Mouse (Mus musculus): ENCODE data around the gene A1cf.

Gene A1cf

GRCm38 (mm10) chr19:31950793-31951489 lies 82.4 kb downstream of the A1cf start:
- DNase-seq (ENCODE audit: low read depth, low spot score), result no peak

GRCm38 (mm10) chr19:31953799-31954198 lies 85.2 kb downstream of the A1cf start:
- no peak for DNase-seq (ENCODE audit: low read depth, low spot score)

GRCm38 (mm10) chr19:31954267-31954666 lies 85.7 kb downstream of the A1cf start:
- no peak for DNase-seq (ENCODE audit: low read depth, low spot score)

GRCm38 (mm10) chr19:31954696-31955095 lies 86.1 kb downstream of the A1cf start:
- no peak for DNase-seq (ENCODE audit: low read depth, low spot score)

- no peak for DNase-seq (ENCODE audit: low read depth, low spot score)
Observed at GRCm38 (mm10) chr19:31956359-31956758, 87.8 kb downstream of the A1cf start.

- no peak for DNase-seq (ENCODE audit: low read depth, low spot score)
Observed at GRCm38 (mm10) chr19:31960434-31960833, 91.9 kb downstream of the A1cf start.

- no peak for DNase-seq (ENCODE audit: low read depth, low spot score)
Observed at GRCm38 (mm10) chr19:31963147-31963546, 94.6 kb downstream of the A1cf start.

- peak; percentile 4 for DNase-seq (ENCODE audit: low read depth, low spot score)
Observed at GRCm38 (mm10) chr19:31967933-31968532, 99.5 kb downstream of the A1cf start.

- DNase-seq (ENCODE audit: low read depth, low spot score), result no peak
Observed at GRCm38 (mm10) chr19:31971405-31971804, 102.8 kb downstream of the A1cf start.

- DNase-seq (ENCODE audit: low read depth, low spot score), result peak; percentile 42
Observed at GRCm38 (mm10) chr19:31971998-31972397, 103.4 kb downstream of the A1cf start.

GRCm38 (mm10) chr19:31975882-31976281 lies 107.3 kb downstream of the A1cf start:
- DNase-seq (ENCODE audit: low read depth, low spot score), result no peak

GRCm38 (mm10) chr19:31991057-31991456 lies 122.5 kb downstream of the A1cf start:
- no peak for DNase-seq (ENCODE audit: low read depth, low spot score)

GRCm38 (mm10) chr19:31996916-31997315 lies 128.4 kb downstream of the A1cf start:
- DNase-seq (ENCODE audit: low read depth, low spot score), result no peak

All from retina, adult 2 months (tissue).